Mouse (Mus musculus): Measurements from ENCODE around the gene Mybbp1a.
"Not testable (repeated sequence)": the region's sequence is repeated elsewhere in the genome, so short reads cannot be mapped to it uniquely, and the experiment has no call there.

The Mybbp1a gene

GRCm38 (mm10) chr11:72413601-72414190, 27.5 kb upstream of the Mybbp1a start:
- no peak for DNase-seq (ENCODE audit: low spot score)

GRCm38 (mm10) chr11:72415155-72415554, 26.0 kb upstream of the Mybbp1a start:
- no peak for DNase-seq (ENCODE audit: low spot score)

- DNase-seq (ENCODE audit: low spot score), result no peak
Observed at GRCm38 (mm10) chr11:72416666-72417065, 24.5 kb upstream of the Mybbp1a start.

GRCm38 (mm10) chr11:72417376-72417775, 23.8 kb upstream of the Mybbp1a start:
- DNase-seq (ENCODE audit: low spot score), result no peak

- DNase-seq (ENCODE audit: low spot score), result no peak
Observed at GRCm38 (mm10) chr11:72418227-72418626, 22.9 kb upstream of the Mybbp1a start.

GRCm38 (mm10) chr11:72419006-72419405, 22.1 kb upstream of the Mybbp1a start:
- no peak for DNase-seq (ENCODE audit: low spot score)

- no peak for DNase-seq (ENCODE audit: low spot score)
Observed at GRCm38 (mm10) chr11:72420460-72421122, 20.6 kb upstream of the Mybbp1a start.

- DNase-seq (ENCODE audit: low spot score), result no peak
Observed at GRCm38 (mm10) chr11:72421518-72422278, 19.5 kb upstream of the Mybbp1a start.

GRCm38 (mm10) chr11:72423686-72424085, 17.5 kb upstream of the Mybbp1a start:
- DNase-seq (ENCODE audit: low spot score), result no peak

GRCm38 (mm10) chr11:72425201-72425600, 16.0 kb upstream of the Mybbp1a start:
- DNase-seq (ENCODE audit: low spot score), result no peak

- DNase-seq (ENCODE audit: low spot score), result no peak
Observed at GRCm38 (mm10) chr11:72426884-72427283, 14.3 kb upstream of the Mybbp1a start.

GRCm38 (mm10) chr11:72428694-72429093, 12.5 kb upstream of the Mybbp1a start:
- peak; percentile 82 for DNase-seq (ENCODE audit: low spot score)

GRCm38 (mm10) chr11:72429288-72429690, 11.9 kb upstream of the Mybbp1a start:
- peak; percentile 65 for DNase-seq (ENCODE audit: low spot score)

- not testable (repeated sequence) for DNase-seq (ENCODE audit: low spot score)
Observed at GRCm38 (mm10) chr11:72430311-72431068, 10.7 kb upstream of the Mybbp1a start.

- no peak for DNase-seq (ENCODE audit: low spot score)
Observed at GRCm38 (mm10) chr11:72434963-72435693, 6.0 kb upstream of the Mybbp1a start, which contains the start of gene Ggt6. Gene Ggt6, plus strand, starts transcription at chr11:72435526.

- DNase-seq (ENCODE audit: low spot score), result no peak
Observed at GRCm38 (mm10) chr11:72435694-72436045, 5.5 kb upstream of the Mybbp1a start.

- no peak for DNase-seq (ENCODE audit: low spot score)
Observed at GRCm38 (mm10) chr11:72436271-72436670, 4.9 kb upstream of the Mybbp1a start.

- DNase-seq (ENCODE audit: low spot score), result no peak
Observed at GRCm38 (mm10) chr11:72436756-72437650, 4.2 kb upstream of the Mybbp1a start.

GRCm38 (mm10) chr11:72438411-72438810, 2.7 kb upstream of the Mybbp1a start:
- DNase-seq (ENCODE audit: low spot score), result no peak

GRCm38 (mm10) chr11:72440597-72440964, 574 bp upstream of the Mybbp1a start:
- DNase-seq (ENCODE audit: low spot score), result not testable (repeated sequence)
